Mouse (Mus musculus) midbrain, embryonic 16.5 days (tissue): ENCODE results near the gene Git1. TPM values are rescaled to one million over a fixed set of nuclear protein-coding genes. Genes with fewer than 3 reads are reported as not detected.

ENCODE experiments used
- ATAC-seq: fragments of 200-750 bp; cut with Nextera tagmentation; 2 replicates; pipeline ENCODE4 v1.8.0; 2017; ENCODE audit warnings: moderate TSS enrichment
- H3K27ac ChIP-seq: fragments of 300-500 bp; sonication (generic); 2 replicates; pipeline ENCODE4 v1.5.1; 2014; ENCODE audit warnings: mild to moderate bottlenecking, low read length, mixed read lengths
- H3K27me3 ChIP-seq: fragments of 300-500 bp; sonication (generic); 2 replicates; pipeline ENCODE4 v1.6.1; 2014; ENCODE audit warnings: low read depth, low read length, mixed read lengths; ENCODE audit not compliant: control insufficient read depth, insufficient read depth
- H3K36me3 ChIP-seq: fragments of 300-500 bp; sonication (generic); 2 replicates; pipeline ENCODE4 v1.6.1; 2014; ENCODE audit warnings: mild to moderate bottlenecking, low read length, moderate library complexity, mixed read lengths; ENCODE audit not compliant: control insufficient read depth, insufficient read depth
- H3K4me1 ChIP-seq: fragments of 300-500 bp; sonication (generic); 2 replicates; pipeline ENCODE4 v1.6.1; 2014; ENCODE audit warnings: mild to moderate bottlenecking, low read length, mixed read lengths; ENCODE audit not compliant: control insufficient read depth, insufficient read depth
- H3K4me2 ChIP-seq: fragments of 300-500 bp; sonication (generic); 2 replicates; pipeline ENCODE4 v1.6.1; 2014; ENCODE audit warnings: mild to moderate bottlenecking, low read length, mixed read lengths
- H3K4me3 ChIP-seq: fragments of 300-500 bp; sonication (generic); 2 replicates; pipeline ENCODE4 v1.5.1; 2014; ENCODE audit warnings: low read depth, mild to moderate bottlenecking, low read length, moderate library complexity, mixed read lengths
- H3K9ac ChIP-seq: fragments of 300-500 bp; sonication (generic); 2 replicates; pipeline ENCODE4 v1.6.1; 2014; ENCODE audit warnings: low read depth, low read length, mixed read lengths
- H3K9me3 ChIP-seq: fragments of 300-500 bp; sonication (generic); replicated peaks from 2 replicates; pipeline ENCODE4 v1.6.1; 2014; ENCODE audit warnings: mild to moderate bottlenecking, low read length, mixed read lengths; ENCODE audit not compliant: control insufficient read depth, poor library complexity, severe bottlenecking
- WGBS: fragments of 180-500 bp; shearing (Covaris S2); extraction: QIAGEN DNeasy Blood & Tissue Kit; methylation state at CpG from one replicate; pipeline ENCODE4 v1.1.7; 2014; 5-methylcytosine and 5-hydroxymethylcytosine counted together
- polyA plus RNA-seq: library from polyadenylated mRNA; unstranded; fragments of >200 nt; fragmentation: Nextera tagmentation; extraction: Ambion mirVana; gene quantifications from 2 replicates; pipeline ENCODE4 v1.2.1, GENCODE M21; 2015

Git1 gene
- polyA plus RNA-seq, 1 experiment from 2014 or later = 15.9 TPM

- H3K27me3 ChIP-seq = peaks cover 14% of the 10 kb centered on the region
- no peaks in the 10 kb centered on the region for H3K9me3 ChIP-seq
- H3K36me3 ChIP-seq = peaks cover 22% of the 10 kb centered on the region
- 0 out of 2 replicates have a peak, but pooled peaks cover 3% of the 10 kb centered on the region for H3K4me1 ChIP-seq
- no peak overlapping the region for H3K27ac ChIP-seq
- no peak overlapping the region for H3K9ac ChIP-seq
- WGBS = 72% methylated on average over 29 of the region's 29 CpGs
- no peak overlapping the region for H3K4me2 ChIP-seq
- no peak overlapping the region for H3K4me3 ChIP-seq
- ATAC-seq = no peak
Measured at GRCm38 (mm10) chr11:77471407-77471806, 22.0 kb upstream of the Git1 start.

GRCm38 (mm10) chr11:77472775-77473174, 20.6 kb upstream of the Git1 start:
- H3K9me3 ChIP-seq = no peaks in the 10 kb centered on the region
- 0 out of 2 replicates have a peak, but pooled peaks cover under 1% of the 10 kb centered on the region for H3K4me1 ChIP-seq
- WGBS = 93% methylated on average over 16 of the region's 16 CpGs
- H3K27ac ChIP-seq = no peak overlapping the region
- peaks cover under 1% of the 10 kb centered on the region for H3K27me3 ChIP-seq
- 0 out of 2 replicates have a peak, but pooled peaks have one; percentile 15 for ATAC-seq
- no peak overlapping the region for H3K4me2 ChIP-seq
- H3K36me3 ChIP-seq = peaks cover 22% of the 10 kb centered on the region
- no peak overlapping the region for H3K4me3 ChIP-seq
- H3K9ac ChIP-seq = no peak overlapping the region

- Histone ChIP-seq H3K36me3 (peaks cover 13% of the 10 kb centered on the region), H3K4me2 (no peak overlapping the region), H3K4me3 (no peak overlapping the region), H3K27ac (no peak overlapping the region), H3K27me3 (no peaks in the 10 kb centered on the region), H3K9ac (no peak overlapping the region), H3K9me3 (no peaks in the 10 kb centered on the region), H3K4me1 (no peaks in the 10 kb centered on the region)
- ATAC-seq = no peak
- WGBS = 96% methylated on average over 14 of the region's 14 CpGs
Measured at GRCm38 (mm10) chr11:77476216-77476615, 17.1 kb upstream of the Git1 start.

GRCm38 (mm10) chr11:77476895-77477294, 16.5 kb upstream of the Git1 start:
- Histone ChIP-seq H3K9ac (no peak overlapping the region), H3K27ac (no peak overlapping the region), H3K9me3 (no peaks in the 10 kb centered on the region), H3K36me3 (peaks cover 6% of the 10 kb centered on the region; the same call in 1 of the 2 replicates), H3K4me1 (no peaks in the 10 kb centered on the region), H3K4me3 (no peak overlapping the region), H3K4me2 (no peak overlapping the region), H3K27me3 (no peaks in the 10 kb centered on the region)
- ATAC-seq = no peak
- 91% methylated on average over 6 of the region's 6 CpGs for WGBS

- H3K27me3 ChIP-seq = no peaks in the 10 kb centered on the region
- no peak overlapping the region for H3K9ac ChIP-seq
- no peak overlapping the region for H3K4me2 ChIP-seq
- H3K4me1 ChIP-seq = peaks cover 35% of the 10 kb centered on the region
- no peak overlapping the region for H3K4me3 ChIP-seq
- H3K27ac ChIP-seq = no peak overlapping the region
- 87% methylated on average over 3 of the region's 3 CpGs for WGBS
- ATAC-seq = no peak
- H3K9me3 ChIP-seq = no peaks in the 10 kb centered on the region
- H3K36me3 ChIP-seq = no peaks in the 10 kb centered on the region
Measured at GRCm38 (mm10) chr11:77483043-77483442, 10.3 kb upstream of the Git1 start.

GRCm38 (mm10) chr11:77483510-77484255, 9.7 kb upstream of the Git1 start:
- Histone ChIP-seq H3K4me2 (no peak overlapping the region), H3K27ac (no peak overlapping the region), H3K27me3 (no peaks in the 10 kb centered on the region), H3K36me3 (no peaks in the 10 kb centered on the region), H3K9me3 (no peaks in the 10 kb centered on the region), H3K4me1 (peaks cover 41% of the 10 kb centered on the region), H3K9ac (no peak overlapping the region), H3K4me3 (no peak overlapping the region)
- WGBS = 78% methylated on average over 11 of the region's 11 CpGs
- no peak for ATAC-seq

- peaks cover 44% of the 10 kb centered on the region for H3K4me1 ChIP-seq
- no peaks in the 10 kb centered on the region for H3K27me3 ChIP-seq
- H3K36me3 ChIP-seq = no peaks in the 10 kb centered on the region
- no peak overlapping the region for H3K4me2 ChIP-seq
- no peaks in the 10 kb centered on the region for H3K9me3 ChIP-seq
- H3K4me3 ChIP-seq = no peak overlapping the region
- WGBS = 41% methylated on average over 6 of the region's 6 CpGs
- H3K27ac ChIP-seq = no peak overlapping the region
- H3K9ac ChIP-seq = no peak overlapping the region
- ATAC-seq = no peak
Measured at GRCm38 (mm10) chr11:77485229-77485628, 8.1 kb upstream of the Git1 start.

- H3K27me3 ChIP-seq = no peaks in the 10 kb centered on the region
- no peaks in the 10 kb centered on the region for H3K9me3 ChIP-seq
- H3K27ac ChIP-seq = peak overlapping the region; percentile 12; the same call in 1 of the 2 replicates
- peak overlapping the region; percentile 11 for H3K4me3 ChIP-seq
- ATAC-seq = no peak
- WGBS = 43% methylated on average over 5 of the region's 5 CpGs
- H3K36me3 ChIP-seq = no peaks in the 10 kb centered on the region
- H3K4me1 ChIP-seq = peaks cover 57% of the 10 kb centered on the region
- H3K9ac ChIP-seq = peak overlapping the region; percentile 33
- H3K4me2 ChIP-seq = peak overlapping the region; percentile 94
Measured at GRCm38 (mm10) chr11:77486798-77487197, 6.6 kb upstream of the Git1 start.

GRCm38 (mm10) chr11:77488771-77489581, 4.4 kb upstream of the Git1 start:
- H3K4me2 ChIP-seq = peak overlapping the region; percentile 94
- peak overlapping the region; percentile 92 for H3K27ac ChIP-seq
- ATAC-seq = no peak
- peaks cover 64% of the 10 kb centered on the region for H3K4me1 ChIP-seq
- no peaks in the 10 kb centered on the region for H3K9me3 ChIP-seq
- 2% methylated on average over 39 of the region's 55 CpGs for WGBS
- no peaks in the 10 kb centered on the region for H3K36me3 ChIP-seq
- peak overlapping the region; percentile 91 for H3K4me3 ChIP-seq
- H3K27me3 ChIP-seq = no peaks in the 10 kb centered on the region
- peak overlapping the region; percentile 91 for H3K9ac ChIP-seq
